Mouse (Mus musculus) heart, adult 10 weeks (tissue): Measurements from ENCODE around the gene Tbc1d25. TPM values are rescaled to one million over a fixed set of nuclear protein-coding genes. Genes with fewer than 3 reads are reported as not detected.

Source experiments
- polyA plus RNA-seq: library from polyadenylated mRNA; stranded (reverse); fragments of 350-450 nt; fragmentation: Illumina TruSeq; extraction: RNeasy Lipid Tissue Mini Kit (QIAGEN cat#74804); gene quantifications from one replicate; pipeline ENCODE4 v1.2.3, GENCODE M21; 2014; ENCODE audit warnings: low read depth, low replicate concordance

Gene Tbc1d25
- 3.8 TPM for polyA plus RNA-seq

GRCm38 (mm10) chrX:8175504-8176385 lies at the start of gene Tbc1d25:
Gene Tbc1d25 (minus strand): TSS chrX:8176181.

GRCm38 (mm10) chrX:8206015-8206693 lies 30.2 kb upstream of the Tbc1d25 start, which contains the start of gene Porcn:
Gene Porcn (minus strand): TSS chrX:8206525.

GRCm38 (mm10) chrX:8193419-8193723 lies 17.4 kb upstream of the Tbc1d25 start, which contains the start of gene Ebp:
Gene Ebp (minus strand): TSS chrX:8193512.

GRCm38 (mm10) chrX:8145153-8145991 lies 30.6 kb downstream of the Tbc1d25 start, which contains the start of gene Rbm3:
Gene Rbm3 (minus strand): TSS chrX:8145880.

GRCm38 (mm10) chrX:8132017-8132976 lies 43.7 kb downstream of the Tbc1d25 start, which contains the start of gene Wdr13:
Gene Wdr13 (minus strand): TSS chrX:8132892.

Other genes starting within 250 kb of the Tbc1d25 start
- not detected for gene Eras, start 247.6 kb downstream of the Tbc1d25 start, polyA plus RNA-seq
- gene Hdac6, start 228.3 kb downstream of the Tbc1d25 start, polyA plus RNA-seq: 12.4 TPM
- not detected for gene Gata1, start 198.1 kb downstream of the Tbc1d25 start, polyA plus RNA-seq
- gene Glod5, start 157.7 kb downstream of the Tbc1d25 start, polyA plus RNA-seq: not detected
- 4.6 TPM for gene Suv39h1, start 101.4 kb downstream of the Tbc1d25 start, polyA plus RNA-seq
- 1.2 TPM for gene Was, start 85.7 kb downstream of the Tbc1d25 start, polyA plus RNA-seq
- gene Wdr13, start 43.3 kb downstream of the Tbc1d25 start, polyA plus RNA-seq: 40.6 TPM
- 112 TPM for gene Rbm3, start 30.3 kb downstream of the Tbc1d25 start, polyA plus RNA-seq
- gene Ebp, start 17.3 kb upstream of the Tbc1d25 start, polyA plus RNA-seq: 18.6 TPM
- gene Porcn, start 30.3 kb upstream of the Tbc1d25 start, polyA plus RNA-seq: 4.7 TPM
- 12.9 TPM for gene Ftsj1, start 76.2 kb upstream of the Tbc1d25 start, polyA plus RNA-seq
- gene Slc38a5, start 95.0 kb upstream of the Tbc1d25 start, polyA plus RNA-seq: not detected
- gene Ssxb10, start 151.2 kb upstream of the Tbc1d25 start, polyA plus RNA-seq: not detected
- gene Ssxb9, start 190.8 kb upstream of the Tbc1d25 start, polyA plus RNA-seq: not detected
- gene Ssxb1, start 237.1 kb upstream of the Tbc1d25 start, polyA plus RNA-seq: not detected